Mouse (Mus musculus): ENCODE measurements around the gene Myrip. TPM values are rescaled to one million over a fixed set of nuclear protein-coding genes. Genes with fewer than 3 reads are reported as not detected.

Gene Myrip
- polyA plus RNA-seq, 1 experiment from 2014 or later = 0.94 TPM

- Histone ChIP-seq H3K36me3 (ENCODE audit: control insufficient read depth, insufficient read depth, low read length) (no peaks in the 10 kb centered on the region), H3K4me2 (ENCODE audit: low read depth, low read length) (no peak overlapping the region), H3K4me1 (ENCODE audit: control insufficient read depth, insufficient read depth, low read length) (peaks cover 5% of the 10 kb centered on the region; the same call in 1 of the 2 replicates), H3K9ac (ENCODE audit: low read depth, low read length) (no peak overlapping the region), H3K9me3 (ENCODE audit: control insufficient read depth, low read length) (no peaks in the 10 kb centered on the region), H3K4me3 (ENCODE audit: low read length) (no peak overlapping the region), H3K27me3 (replicated peaks; ENCODE audit: control insufficient read depth, insufficient read depth, low read length) (no peaks in the 10 kb centered on the region), H3K27ac (ENCODE audit: low read length) (no peak overlapping the region)
- 58% methylated on average over 3 of the region's 3 CpGs for WGBS
- ATAC-seq = no peak
Measured at GRCm38 (mm10) chr9:120362684-120363083, 61.4 kb downstream of the Myrip start.

- no peak overlapping the region for H3K4me3 ChIP-seq (ENCODE audit: low read length)
- H3K4me1 ChIP-seq (ENCODE audit: control insufficient read depth, insufficient read depth, low read length) = peaks cover 5% of the 10 kb centered on the region; the same call in 1 of the 2 replicates
- WGBS = 81% methylated on average over 19 of the region's 19 CpGs
- H3K36me3 ChIP-seq (ENCODE audit: control insufficient read depth, insufficient read depth, low read length) = no peaks in the 10 kb centered on the region
- no peak overlapping the region for H3K9ac ChIP-seq (ENCODE audit: low read depth, low read length)
- no peak overlapping the region for H3K4me2 ChIP-seq (ENCODE audit: low read depth, low read length)
- H3K9me3 ChIP-seq (ENCODE audit: control insufficient read depth, low read length) = no peaks in the 10 kb centered on the region
- no peak overlapping the region for H3K27ac ChIP-seq (ENCODE audit: low read length)
- ATAC-seq = no peak
- H3K27me3 ChIP-seq (replicated peaks; ENCODE audit: control insufficient read depth, insufficient read depth, low read length) = no peaks in the 10 kb centered on the region
Measured at GRCm38 (mm10) chr9:120364653-120365283, 63.5 kb downstream of the Myrip start.

- Histone ChIP-seq H3K27ac (ENCODE audit: low read length) (no peak overlapping the region), H3K36me3 (ENCODE audit: control insufficient read depth, insufficient read depth, low read length) (no peaks in the 10 kb centered on the region), H3K9me3 (ENCODE audit: control insufficient read depth, low read length) (no peaks in the 10 kb centered on the region), H3K9ac (ENCODE audit: low read depth, low read length) (no peak overlapping the region), H3K4me2 (ENCODE audit: low read depth, low read length) (no peak overlapping the region), H3K4me3 (ENCODE audit: low read length) (no peak overlapping the region), H3K4me1 (ENCODE audit: control insufficient read depth, insufficient read depth, low read length) (no peaks in the 10 kb centered on the region), H3K27me3 (replicated peaks; ENCODE audit: control insufficient read depth, insufficient read depth, low read length) (no peaks in the 10 kb centered on the region)
- no peak for ATAC-seq
- 71% methylated on average over 1 of the region's 1 CpGs for WGBS
Measured at GRCm38 (mm10) chr9:120367526-120367925, 66.2 kb downstream of the Myrip start.

- Histone ChIP-seq H3K9ac (ENCODE audit: low read depth, low read length) (no peak overlapping the region), H3K4me2 (ENCODE audit: low read depth, low read length) (no peak overlapping the region), H3K27me3 (replicated peaks; ENCODE audit: control insufficient read depth, insufficient read depth, low read length) (no peaks in the 10 kb centered on the region), H3K4me3 (ENCODE audit: low read length) (no peak overlapping the region), H3K36me3 (ENCODE audit: control insufficient read depth, insufficient read depth, low read length) (no peaks in the 10 kb centered on the region), H3K9me3 (ENCODE audit: control insufficient read depth, low read length) (no peaks in the 10 kb centered on the region; the same call in 1 of the 2 replicates), H3K27ac (ENCODE audit: low read length) (no peak overlapping the region), H3K4me1 (ENCODE audit: control insufficient read depth, insufficient read depth, low read length) (no peaks in the 10 kb centered on the region)
- no peak for ATAC-seq
- 71% methylated on average over 5 of the region's 5 CpGs for WGBS
Measured at GRCm38 (mm10) chr9:120371633-120372032, 70.3 kb downstream of the Myrip start.

- H3K9me3 ChIP-seq (ENCODE audit: control insufficient read depth, low read length) = no peaks in the 10 kb centered on the region; the same call in 1 of the 2 replicates
- H3K27ac ChIP-seq (ENCODE audit: low read length) = no peak overlapping the region
- ATAC-seq = no peak
- no peak overlapping the region for H3K4me2 ChIP-seq (ENCODE audit: low read depth, low read length)
- H3K36me3 ChIP-seq (ENCODE audit: control insufficient read depth, insufficient read depth, low read length) = no peaks in the 10 kb centered on the region
- no peaks in the 10 kb centered on the region for H3K4me1 ChIP-seq (ENCODE audit: control insufficient read depth, insufficient read depth, low read length)
- H3K4me3 ChIP-seq (ENCODE audit: low read length) = no peak overlapping the region
- WGBS = 80% methylated on average over 6 of the region's 6 CpGs
- H3K9ac ChIP-seq (ENCODE audit: low read depth, low read length) = no peak overlapping the region
- no peaks in the 10 kb centered on the region for H3K27me3 ChIP-seq (replicated peaks; ENCODE audit: control insufficient read depth, insufficient read depth, low read length)
Measured at GRCm38 (mm10) chr9:120372347-120372746, 71.0 kb downstream of the Myrip start.

GRCm38 (mm10) chr9:120377726-120378125, 76.4 kb downstream of the Myrip start:
- no peak overlapping the region for H3K4me2 ChIP-seq (ENCODE audit: low read depth, low read length)
- WGBS = 25% methylated on average over 11 of the region's 11 CpGs
- no peak for ATAC-seq
- H3K9me3 ChIP-seq (ENCODE audit: control insufficient read depth, low read length) = no peaks in the 10 kb centered on the region; the same call in 1 of the 2 replicates
- H3K27ac ChIP-seq (ENCODE audit: low read length) = no peak overlapping the region
- no peak overlapping the region for H3K9ac ChIP-seq (ENCODE audit: low read depth, low read length)
- H3K4me3 ChIP-seq (ENCODE audit: low read length) = no peak overlapping the region
- no peaks in the 10 kb centered on the region for H3K36me3 ChIP-seq (ENCODE audit: control insufficient read depth, insufficient read depth, low read length)
- no peaks in the 10 kb centered on the region for H3K4me1 ChIP-seq (ENCODE audit: control insufficient read depth, insufficient read depth, low read length)
- no peaks in the 10 kb centered on the region for H3K27me3 ChIP-seq (replicated peaks; ENCODE audit: control insufficient read depth, insufficient read depth, low read length)

GRCm38 (mm10) chr9:120395188-120395587, 93.9 kb downstream of the Myrip start:
- Histone ChIP-seq H3K27me3 (replicated peaks; ENCODE audit: control insufficient read depth, insufficient read depth, low read length) (no peaks in the 10 kb centered on the region), H3K27ac (ENCODE audit: low read length) (no peak overlapping the region), H3K36me3 (ENCODE audit: control insufficient read depth, insufficient read depth, low read length) (no peaks in the 10 kb centered on the region), H3K4me2 (ENCODE audit: low read depth, low read length) (no peak overlapping the region), H3K4me3 (ENCODE audit: low read length) (no peak overlapping the region), H3K9me3 (ENCODE audit: control insufficient read depth, low read length) (no peaks in the 10 kb centered on the region), H3K9ac (ENCODE audit: low read depth, low read length) (no peak overlapping the region), H3K4me1 (ENCODE audit: control insufficient read depth, insufficient read depth, low read length) (no peaks in the 10 kb centered on the region)
- WGBS = 32% methylated on average over 9 of the region's 9 CpGs
- ATAC-seq = no peak

GRCm38 (mm10) chr9:120396579-120397185, 95.4 kb downstream of the Myrip start:
- no peak overlapping the region for H3K4me3 ChIP-seq (ENCODE audit: low read length)
- no peaks in the 10 kb centered on the region for H3K9me3 ChIP-seq (ENCODE audit: control insufficient read depth, low read length)
- WGBS = 90% methylated on average over 7 of the region's 7 CpGs
- no peaks in the 10 kb centered on the region for H3K27me3 ChIP-seq (replicated peaks; ENCODE audit: control insufficient read depth, insufficient read depth, low read length)
- H3K36me3 ChIP-seq (ENCODE audit: control insufficient read depth, insufficient read depth, low read length) = no peaks in the 10 kb centered on the region
- H3K4me1 ChIP-seq (ENCODE audit: control insufficient read depth, insufficient read depth, low read length) = no peaks in the 10 kb centered on the region
- no peak overlapping the region for H3K9ac ChIP-seq (ENCODE audit: low read depth, low read length)
- no peak overlapping the region for H3K27ac ChIP-seq (ENCODE audit: low read length)
- no peak overlapping the region for H3K4me2 ChIP-seq (ENCODE audit: low read depth, low read length)
- ATAC-seq = no peak

GRCm38 (mm10) chr9:120398289-120398688, 97.0 kb downstream of the Myrip start:
- WGBS = 79% methylated on average over 8 of the region's 8 CpGs
- Histone ChIP-seq H3K27me3 (replicated peaks; ENCODE audit: control insufficient read depth, insufficient read depth, low read length) (no peaks in the 10 kb centered on the region), H3K27ac (ENCODE audit: low read length) (no peak overlapping the region), H3K9ac (ENCODE audit: low read depth, low read length) (no peak overlapping the region), H3K36me3 (ENCODE audit: control insufficient read depth, insufficient read depth, low read length) (no peaks in the 10 kb centered on the region), H3K9me3 (ENCODE audit: control insufficient read depth, low read length) (no peaks in the 10 kb centered on the region), H3K4me2 (ENCODE audit: low read depth, low read length) (no peak overlapping the region), H3K4me3 (ENCODE audit: low read length) (no peak overlapping the region), H3K4me1 (ENCODE audit: control insufficient read depth, insufficient read depth, low read length) (no peaks in the 10 kb centered on the region)
- no peak for ATAC-seq
